Mouse (Mus musculus) left cerebral cortex, postnatal 36 days (tissue): ENCODE results near the gene Zfp286. TPM values are rescaled to one million over a fixed set of nuclear protein-coding genes. Genes with fewer than 3 reads are reported as not detected.

ENCODE experiments used
- DNase-seq, 2 experiments: peaks; one replicate each; pipeline ENCODE4 v3.0.0; 2021 to 2022; ENCODE audit warnings: low spot score in 2 of 2, mixed read lengths in 1 of 2
- intact Hi-C: fragments of 180-260 bp; cut with DNase I; formaldehyde crosslinking; loops from one replicate; pipeline ENCODE4 v1.15.1; 2025
- total RNA-seq, 2 experiments: library from RNA; stranded (reverse); gene quantifications; 2 replicates each; pipeline ENCODE4 v1.2.3; 2021

Zfp286 gene
- total RNA-seq, 2 experiments from 2014 or later, result 19.8 to 27.2 TPM

- no peak for DNase-seq
- intact Hi-C loops, result no loop called here
Observed at GRCm38 (mm10) chr11:62732665-62733064, 56.6 kb downstream of the Zfp286 start.

DNA sequence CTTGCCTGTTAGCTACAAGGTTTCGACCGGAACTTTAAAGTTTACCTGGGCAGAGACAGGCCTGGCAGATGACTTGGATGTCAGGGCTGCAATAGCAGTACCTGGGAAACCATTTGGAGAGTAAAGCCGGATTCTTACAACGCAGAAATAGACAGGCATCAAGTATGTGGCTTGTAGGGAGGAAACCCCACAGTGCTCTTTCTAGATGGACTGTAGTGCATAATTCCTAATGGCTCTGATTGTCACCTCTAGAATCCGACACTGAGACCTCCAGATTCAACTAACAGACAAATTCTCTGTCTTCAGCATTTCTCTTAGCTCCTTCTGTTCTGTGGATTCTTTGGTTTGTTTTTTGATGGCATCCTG lies 57.3 kb downstream of the Zfp286 start:
- intact Hi-C loops, result no loop called here
- DNase-seq, result no peak

- intact Hi-C loops, result no loop called here
- DNase-seq, result peak; percentile 90 to 93
Observed at GRCm38 (mm10) chr11:62731311-62732021, 57.8 kb downstream of the Zfp286 start, which contains the start of gene Zfp287. Gene Zfp287, minus strand, starts transcription at chr11:62731905.

- intact Hi-C loops, result no loop called here
Observed at GRCm38 (mm10) chr11:62728276-62728675, 61.0 kb downstream of the Zfp286 start.

GRCm38 (mm10) chr11:62710657-62711056 lies 78.6 kb downstream of the Zfp286 start:
- intact Hi-C loops, result no loop called here
- no peak for DNase-seq

More at GRCm38 (mm10) chr11:62728276-62728675, 61.0 kb downstream of the Zfp286 start:
- DNase-seq, result no peak

- no peak for DNase-seq
- intact Hi-C loops, result no loop called here
Observed at GRCm38 (mm10) chr11:62708252-62708651, 81.0 kb downstream of the Zfp286 start.

DNA sequence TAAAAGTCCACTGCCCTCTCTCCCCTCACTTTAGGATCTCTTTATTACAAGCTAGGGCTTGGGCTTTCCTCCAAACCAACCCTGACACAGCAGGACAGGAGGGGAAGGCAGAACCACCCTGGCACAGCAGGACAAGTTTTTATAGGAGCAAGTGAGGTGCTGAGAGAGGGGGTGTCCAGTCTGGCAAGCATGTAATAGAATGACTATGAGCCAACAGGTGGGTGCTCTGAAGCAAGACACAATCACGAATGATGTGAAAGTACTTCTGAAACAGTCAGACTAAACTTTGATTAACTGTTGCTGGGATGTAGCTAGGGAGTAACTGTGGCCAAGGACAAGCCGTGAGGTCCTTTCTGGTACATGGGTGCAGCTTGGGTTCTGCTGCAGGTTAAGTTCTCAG lies 83.1 kb downstream of the Zfp286 start:
- intact Hi-C loops, result no loop called here
- DNase-seq, result no peak

Other genes with a start within 250 kb of the Zfp286 start
- gene Ubb, start 238.3 kb downstream of the Zfp286 start, total RNA-seq, result 1,000 to 10,000 TPM; 1,698 to 1,876 TPM
- 10 to 100 TPM; 17.5 to 19.2 TPM for gene Trpv2, start 215.0 kb downstream of the Zfp286 start, total RNA-seq
- gene Lrrc75a, start 140.9 kb downstream of the Zfp286 start, total RNA-seq, result 10 to 100 TPM; 18.7 to 21.8 TPM
- 10 to 100 TPM; 20.2 to 27.0 TPM for gene Mmgt2, start 140.8 kb downstream of the Zfp286 start, total RNA-seq
- 10 to 100 TPM; 14.0 to 19.1 TPM for gene Zfp287, start 57.6 kb downstream of the Zfp286 start, total RNA-seq
- gene Gm10428, start 36.4 kb downstream of the Zfp286 start, total RNA-seq, result not detected
- 1 to 10 TPM; 2.3 to 2.4 TPM for gene Trim16, start 30.8 kb upstream of the Zfp286 start, total RNA-seq
- gene Fbxw10, start 57.6 kb upstream of the Zfp286 start, total RNA-seq, result under 1 TPM; 0.39 to 0.74 TPM
- gene Tvp23b, start 90.0 kb upstream of the Zfp286 start, total RNA-seq, result 10 to 100 TPM; 29.4 to 29.6 TPM
- not detected for gene Cdrt4, start 161.7 kb upstream of the Zfp286 start, total RNA-seq